ENCODE assay signal across 7 mouse cellular contexts in the genomic region with DNA sequence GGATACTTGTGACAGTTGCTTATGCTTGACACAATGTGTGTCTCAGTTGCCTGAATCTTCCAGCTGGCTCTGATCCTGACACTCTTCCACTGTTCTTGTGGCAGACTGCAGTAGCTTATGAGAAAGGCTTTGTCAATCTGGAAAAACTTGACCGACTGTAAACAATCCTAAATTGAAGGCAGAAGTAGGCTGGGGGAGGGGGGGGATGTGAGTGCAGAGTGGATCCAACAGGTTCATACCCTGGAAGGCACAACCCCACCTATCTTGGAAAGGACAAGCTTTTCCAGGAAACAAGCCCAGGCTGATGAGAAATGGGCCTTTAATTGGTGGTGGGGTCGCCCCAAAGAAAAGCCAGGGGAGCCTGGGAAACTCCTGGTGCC. TPM values are rescaled to one million over a fixed set of nuclear protein-coding genes. Genes with fewer than 3 reads are reported as not detected.
DNase-seq lines count a peak whose midpoint lies in the region; ATAC-seq and TF ChIP-seq lines count a peak whose summit lies in the region.

No protein-coding gene starts in this region.

- H3K9me3 ChIP-seq in hindbrain, embryonic 16.5 days (ENCODE audit: control insufficient read depth, low read length), result no peaks in the 10 kb centered on the region

- peak overlapping the region; percentile 55 for H3K4me3 ChIP-seq in hindbrain, embryonic 16.5 days (ENCODE audit: low read length)
- H3K4me3 ChIP-seq in lung, adult 2 months (replicated peaks; ENCODE audit: extremely low read depth, low read depth, low read length), result peak overlapping the region; percentile 44

- TF ChIP-seq CTCF in lung, adult 2 months (IDR thresholded peaks at IDR 0.05; ENCODE audit: insufficient read depth, low read length), result no peak

- peak; percentile 28 for DNase-seq in NIH3T3 (ENCODE audit: low read depth)
- DNase-seq in adipocyte (ENCODE audit: low spot score), result peak; percentile 74
- no peak for DNase-seq in lung, adult 2 months
- DNase-seq in Muller cell, postnatal 12 days (ENCODE audit: inconsistent ontology term), result no peak
- DNase-seq in spleen, postnatal 36 days (ENCODE audit: low spot score in 2 of 2), result no peak
- DNase-seq in spleen, adult 18-20 months, result no peak

- H3K9ac ChIP-seq in hindbrain, embryonic 16.5 days (ENCODE audit: low read depth, low read length), result no peak overlapping the region

- H3K4me1 ChIP-seq in hindbrain, embryonic 16.5 days (ENCODE audit: control insufficient read depth, insufficient read depth, low read depth, low read length), result peaks cover 22% of the 10 kb centered on the region
- peaks cover 38% of the 10 kb centered on the region for H3K4me1 ChIP-seq in lung, adult 2 months (ENCODE audit: control insufficient read depth, insufficient read depth, low read length)

- peak overlapping the region; percentile 98 for H3K4me2 ChIP-seq in hindbrain, embryonic 16.5 days (ENCODE audit: low read length)

- H3K27ac ChIP-seq in hindbrain, embryonic 16.5 days (ENCODE audit: low read depth, low read length), result peak overlapping the region; percentile 73; the same call in 1 of the 2 replicates

- peaks cover 19% of the 10 kb centered on the region for H3K27me3 ChIP-seq in hindbrain, embryonic 16.5 days (replicated peaks; ENCODE audit: control insufficient read depth, insufficient read depth, low read length)

- no peak for TF ChIP-seq POLR2A in lung, adult 2 months (IDR thresholded peaks at IDR 0.05; ENCODE audit: borderline replicate concordance, extremely low read depth, low read depth, low read length)

- 42% methylated on average over 2 of the region's 2 CpGs for WGBS in hindbrain, embryonic 16.5 days
- WGBS in lung, adult 2 months, result 12% methylated on average over 2 of the region's 2 CpGs

- ATAC-seq in hindbrain, embryonic 16.5 days, result peak; percentile 24; the same call in 1 of the 2 replicates

- H3K36me3 ChIP-seq in hindbrain, embryonic 16.5 days (ENCODE audit: control insufficient read depth, insufficient read depth, low read length), result 0 out of 2 replicates have a peak, but pooled peaks cover 3% of the 10 kb centered on the region

RNA-seq across cellular contexts. Expression of a gene that starts 2.6 kb away (rescaled TPM):
- polyA plus RNA-seq in hindbrain, embryonic 16.5 days (2015; fragmentation: Nextera tagmentation; extraction: Ambion mirVana), result 51.8 and 55.7 TPM in 2 replicates
- 150 and 175 TPM in 2 replicates for polyA plus RNA-seq in lung, adult 2 months (2012; rRNA removed)

Comparison
In these comparisons a context has a peak if more than half of its experiments do, and no peak if none do; other contexts are left out.
1. DNase-seq: peak in NIH3T3 (single experiment) and adipocyte (single experiment); none in lung, adult 2 months (single experiment), Muller cell, postnatal 12 days (single experiment), spleen, postnatal 36 days (0 of 2) and spleen, adult 18-20 months (0 of 2).